Mouse (Mus musculus): ENCODE data around the gene Rab3a. TPM values are rescaled to one million over a fixed set of nuclear protein-coding genes. Genes with fewer than 3 reads are reported as not detected.

Rab3a gene
- polyA plus RNA-seq, 1 experiment from 2014 or later = 519 TPM

GRCm38 (mm10) chr8:70755661-70756475, 1.4 kb downstream of the Rab3a start:
- DNase-seq (ENCODE audit: low spot score) = no peak
- peak overlapping the region; percentile 81 for H3K9ac ChIP-seq
- H3K4me1 ChIP-seq (replicated peaks; ENCODE audit: control insufficient read depth, insufficient read depth, low read length) = peaks cover 25% of the 10 kb centered on the region
- H3K27ac ChIP-seq = peak overlapping the region; percentile 92; the same call in 1 of the 2 replicates
- H3K27me3 ChIP-seq (ENCODE audit: control insufficient read depth, insufficient read depth, low read length) = no peaks in the 10 kb centered on the region
- 82% methylated on average over 24 of the region's 24 CpGs for WGBS
- H3K4me3 ChIP-seq (replicated peaks; ENCODE audit: low read length) = peak overlapping the region; percentile 63
- H3K36me3 ChIP-seq (replicated peaks; ENCODE audit: control insufficient read depth, insufficient read depth) = peaks cover 29% of the 10 kb centered on the region
- peak overlapping the region; percentile 87 for H3K4me2 ChIP-seq (replicated peaks)
- no peaks in the 10 kb centered on the region for H3K9me3 ChIP-seq (ENCODE audit: control insufficient read depth, low read length)
- no peak for ATAC-seq (ENCODE audit: low FRiP score)

DNA sequence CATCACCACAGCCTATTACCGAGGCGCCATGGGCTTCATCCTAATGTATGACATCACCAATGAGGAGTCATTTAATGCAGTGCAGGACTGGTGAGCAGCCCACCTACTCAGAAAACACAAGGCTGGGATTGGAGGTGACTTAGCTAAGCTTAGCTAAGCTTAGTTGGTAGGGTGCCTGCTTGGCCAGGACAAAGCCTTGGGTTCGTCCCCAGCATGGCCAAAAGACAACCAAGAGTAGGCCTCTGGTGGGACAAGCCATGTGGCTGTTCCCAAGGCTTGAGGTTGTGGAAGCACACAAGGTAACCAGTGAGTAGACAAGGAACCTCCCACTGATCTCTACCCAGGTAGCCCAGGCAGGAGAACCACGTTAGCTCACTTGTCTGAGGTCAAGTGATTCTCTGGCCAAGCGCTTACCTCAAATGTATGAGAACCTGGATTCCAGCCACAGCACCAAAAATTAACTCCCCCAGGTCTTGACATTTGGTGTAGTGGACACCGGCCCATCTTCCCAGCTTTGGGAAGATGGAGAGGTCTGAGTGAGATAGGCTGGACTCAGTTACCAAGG, 2.1 kb downstream of the Rab3a start:
- no peaks in the 10 kb centered on the region for H3K9me3 ChIP-seq (ENCODE audit: control insufficient read depth, low read length)
- peaks cover 29% of the 10 kb centered on the region for H3K36me3 ChIP-seq (replicated peaks; ENCODE audit: control insufficient read depth, insufficient read depth)
- peaks cover 30% of the 10 kb centered on the region for H3K4me1 ChIP-seq (replicated peaks; ENCODE audit: control insufficient read depth, insufficient read depth, low read length)
- H3K27me3 ChIP-seq (ENCODE audit: control insufficient read depth, insufficient read depth, low read length) = no peaks in the 10 kb centered on the region
- DNase-seq (ENCODE audit: low spot score) (no peak), ATAC-seq (ENCODE audit: low FRiP score) (no peak)
- no peak overlapping the region for H3K4me3 ChIP-seq (replicated peaks; ENCODE audit: low read length)
- H3K9ac ChIP-seq = no peak overlapping the region
- H3K4me2 ChIP-seq (replicated peaks) = no peak overlapping the region
- 92% methylated on average over 6 of the region's 6 CpGs for WGBS
- H3K27ac ChIP-seq = no peak overlapping the region

DNA sequence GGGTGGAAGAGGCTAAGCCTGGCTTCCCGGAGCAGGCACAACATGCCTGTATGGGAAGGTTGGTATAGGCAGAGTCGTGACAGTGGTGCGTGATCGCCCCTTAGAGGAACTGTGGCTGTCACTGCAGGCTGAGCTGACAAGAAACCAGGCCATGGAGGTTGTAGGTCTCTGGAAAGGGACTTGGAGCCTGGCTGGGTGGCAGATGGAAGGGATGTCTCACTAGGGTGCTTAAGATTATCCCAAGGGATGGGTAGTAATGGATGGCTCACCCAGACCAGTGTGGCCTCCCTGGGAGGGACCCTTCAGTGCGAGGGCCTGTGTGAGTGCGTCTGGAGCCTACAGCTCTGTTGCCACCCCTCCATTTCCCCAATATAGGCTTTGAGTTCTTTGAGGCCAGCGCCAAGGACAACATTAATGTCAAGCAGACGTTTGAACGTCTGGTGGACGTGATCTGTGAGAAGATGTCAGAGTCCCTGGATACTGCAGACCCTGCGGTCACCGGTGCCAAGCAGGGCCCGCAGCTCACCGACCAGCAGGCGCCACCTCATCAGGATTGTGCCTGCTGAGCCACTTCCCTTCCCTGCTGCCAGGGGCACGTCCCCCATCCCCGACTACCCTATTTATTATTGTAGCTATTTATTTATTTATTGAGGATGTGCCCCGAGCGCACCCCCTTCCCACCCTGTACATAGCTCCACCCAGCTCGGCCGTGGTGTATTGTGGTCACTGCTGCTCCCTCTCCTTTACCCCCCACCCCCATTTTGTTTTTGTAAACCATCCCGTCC, 3.2 kb downstream of the Rab3a start:
- Histone ChIP-seq H3K27me3 (ENCODE audit: control insufficient read depth, insufficient read depth, low read length) (no peaks in the 10 kb centered on the region), H3K27ac (no peak overlapping the region), H3K4me2 (replicated peaks) (no peak overlapping the region), H3K4me1 (replicated peaks; ENCODE audit: control insufficient read depth, insufficient read depth, low read length) (peaks cover 31% of the 10 kb centered on the region), H3K9me3 (ENCODE audit: control insufficient read depth, low read length) (no peaks in the 10 kb centered on the region), H3K9ac (peak overlapping the region; percentile 22; the same call in 1 of the 2 replicates), H3K4me3 (replicated peaks; ENCODE audit: low read length) (no peak overlapping the region), H3K36me3 (replicated peaks; ENCODE audit: control insufficient read depth, insufficient read depth) (peaks cover 29% of the 10 kb centered on the region)
- ATAC-seq (ENCODE audit: low FRiP score) (no peak), DNase-seq (ENCODE audit: low spot score) (no peak)
- 52% methylated on average over 22 of the region's 22 CpGs for WGBS

- H3K4me3 ChIP-seq (replicated peaks; ENCODE audit: low read length) = no peak overlapping the region
- H3K4me2 ChIP-seq (replicated peaks) = no peak overlapping the region
- H3K9ac ChIP-seq = no peak overlapping the region
- H3K9me3 ChIP-seq (ENCODE audit: control insufficient read depth, low read length) = no peaks in the 10 kb centered on the region
- no peak for DNase-seq (ENCODE audit: low spot score)
- H3K27me3 ChIP-seq (ENCODE audit: control insufficient read depth, insufficient read depth, low read length) = no peaks in the 10 kb centered on the region
- H3K27ac ChIP-seq = no peak overlapping the region
- no peak for ATAC-seq (ENCODE audit: low FRiP score)
- peaks cover 31% of the 10 kb centered on the region for H3K4me1 ChIP-seq (replicated peaks; ENCODE audit: control insufficient read depth, insufficient read depth, low read length)
- peaks cover 29% of the 10 kb centered on the region for H3K36me3 ChIP-seq (replicated peaks; ENCODE audit: control insufficient read depth, insufficient read depth)
- 69% methylated on average over 7 of the region's 7 CpGs for WGBS
Measured at GRCm38 (mm10) chr8:70758308-70758615, 3.8 kb downstream of the Rab3a start.

- H3K27me3 ChIP-seq (ENCODE audit: control insufficient read depth, insufficient read depth, low read length) = no peaks in the 10 kb centered on the region
- H3K4me3 ChIP-seq (replicated peaks; ENCODE audit: low read length) = no peak overlapping the region
- DNase-seq (ENCODE audit: low spot score) (no peak), ATAC-seq (ENCODE audit: low FRiP score) (no peak)
- H3K36me3 ChIP-seq (replicated peaks; ENCODE audit: control insufficient read depth, insufficient read depth) = peaks cover 29% of the 10 kb centered on the region
- peaks cover 31% of the 10 kb centered on the region for H3K4me1 ChIP-seq (replicated peaks; ENCODE audit: control insufficient read depth, insufficient read depth, low read length)
- 0 out of 2 replicates have a peak overlapping the region, but pooled peaks have one; percentile 75 for H3K4me2 ChIP-seq (replicated peaks)
- H3K9ac ChIP-seq = no peak overlapping the region
- peak overlapping the region; percentile 49; the same call in 1 of the 2 replicates for H3K27ac ChIP-seq
- WGBS = 68% methylated on average over 19 of the region's 19 CpGs
- H3K9me3 ChIP-seq (ENCODE audit: control insufficient read depth, low read length) = no peaks in the 10 kb centered on the region
Measured at GRCm38 (mm10) chr8:70758616-70759561, 4.4 kb downstream of the Rab3a start.

DNA sequence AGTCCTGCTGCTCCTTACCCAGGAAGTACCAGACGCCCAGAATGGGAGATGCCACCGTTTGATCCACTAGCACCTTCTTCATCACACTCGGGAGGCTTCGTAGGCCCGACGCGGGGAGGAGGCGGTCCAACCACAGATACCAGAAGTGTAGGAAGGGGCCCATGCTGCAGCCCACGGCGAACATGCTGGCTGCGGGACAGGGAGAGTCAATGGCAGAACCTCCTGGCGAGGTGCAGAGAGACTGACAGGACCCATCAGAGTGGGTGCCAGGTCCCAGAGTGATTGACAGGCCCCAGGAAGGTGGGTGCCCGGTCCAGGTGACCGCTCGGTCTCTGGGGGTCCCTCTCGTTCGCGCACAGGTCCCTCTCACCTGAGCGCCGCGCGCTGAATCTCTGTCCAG, 5.9 kb downstream of the Rab3a start:
- ATAC-seq (ENCODE audit: low FRiP score) (peak; percentile 26; the same call in 1 of the 2 replicates), DNase-seq (ENCODE audit: low spot score) (no peak)
- Histone ChIP-seq H3K27ac (peak overlapping the region; percentile 69), H3K4me2 (replicated peaks) (peak overlapping the region; percentile 75), H3K4me1 (replicated peaks; ENCODE audit: control insufficient read depth, insufficient read depth, low read length) (peaks cover 27% of the 10 kb centered on the region), H3K27me3 (ENCODE audit: control insufficient read depth, insufficient read depth, low read length) (no peaks in the 10 kb centered on the region), H3K9ac (peak overlapping the region; percentile 71), H3K36me3 (replicated peaks; ENCODE audit: control insufficient read depth, insufficient read depth) (peaks cover 29% of the 10 kb centered on the region), H3K9me3 (ENCODE audit: control insufficient read depth, low read length) (no peaks in the 10 kb centered on the region), H3K4me3 (replicated peaks; ENCODE audit: low read length) (peak overlapping the region; percentile 48)
- WGBS = 2% methylated on average over 22 of the region's 22 CpGs

- peak within 1 kb of the TSS; percentile 77 for H3K27ac ChIP-seq
- peak; percentile 96 for ATAC-seq (ENCODE audit: low FRiP score)
- under 1% methylated on average over 54 of the region's 55 CpGs for WGBS
Measured at GRCm38 (mm10) chr8:70760775-70761406, 6.4 kb downstream of the Rab3a start, which contains the start of gene Mpv17l2. Gene Mpv17l2 (minus strand): TSS chr8:70760946.

DNA sequence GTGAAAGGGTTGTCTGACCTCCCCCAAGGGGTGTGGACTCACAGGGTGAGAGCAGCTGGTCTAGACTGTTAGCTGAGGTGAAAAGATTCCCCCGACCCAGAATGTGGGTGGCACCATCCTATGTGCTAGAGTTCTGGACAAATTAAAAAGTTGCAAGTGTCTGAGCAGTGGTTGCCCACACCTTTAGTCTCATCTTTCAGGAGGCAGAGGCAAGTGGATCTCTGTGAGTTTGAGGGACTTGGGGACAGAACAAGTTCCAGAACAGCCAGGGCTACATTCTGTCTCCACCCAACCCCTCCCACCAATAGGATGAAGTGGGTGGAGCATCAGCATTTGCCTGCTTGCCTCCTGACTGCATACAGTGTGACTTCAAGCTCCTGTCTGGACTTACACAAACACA, 7.6 kb downstream of the Rab3a start:
- Histone ChIP-seq H3K36me3 (replicated peaks; ENCODE audit: control insufficient read depth, insufficient read depth) (peaks cover 16% of the 10 kb centered on the region), H3K4me1 (replicated peaks; ENCODE audit: control insufficient read depth, insufficient read depth, low read length) (peaks cover 32% of the 10 kb centered on the region), H3K27ac (no peak overlapping the region), H3K4me3 (replicated peaks; ENCODE audit: low read length) (no peak overlapping the region), H3K4me2 (replicated peaks) (no peak overlapping the region), H3K9me3 (ENCODE audit: control insufficient read depth, low read length) (no peaks in the 10 kb centered on the region), H3K27me3 (ENCODE audit: control insufficient read depth, insufficient read depth, low read length) (no peaks in the 10 kb centered on the region), H3K9ac (no peak overlapping the region)
- no peak for DNase-seq (ENCODE audit: low spot score)
- WGBS = 85% methylated on average over 1 of the region's 1 CpGs
- ATAC-seq (ENCODE audit: low FRiP score) = no peak

More at GRCm38 (mm10) chr8:70760775-70761406, 6.4 kb downstream of the Rab3a start, which contains the start of gene Mpv17l2:
- H3K9me3 ChIP-seq (ENCODE audit: control insufficient read depth, low read length) = no peaks in the 10 kb centered on the region
- H3K4me1 ChIP-seq (replicated peaks; ENCODE audit: control insufficient read depth, insufficient read depth, low read length) = peaks cover 24% of the 10 kb centered on the region
- peak within 1 kb of the TSS; percentile 75 for H3K4me2 ChIP-seq (replicated peaks)
- H3K9ac ChIP-seq = peak within 1 kb of the TSS; percentile 71
- peak within 1 kb of the TSS; percentile 48 for H3K4me3 ChIP-seq (replicated peaks; ENCODE audit: low read length)
- DNase-seq (ENCODE audit: low spot score) = peak; percentile 97
- peaks cover 29% of the 10 kb centered on the region for H3K36me3 ChIP-seq (replicated peaks; ENCODE audit: control insufficient read depth, insufficient read depth)
- H3K27me3 ChIP-seq (ENCODE audit: control insufficient read depth, insufficient read depth, low read length) = no peaks in the 10 kb centered on the region

Measured in hindbrain, embryonic 14.5 days (tissue).